Mouse (Mus musculus): ENCODE results near the gene Ndnf. TPM values are rescaled to one million over a fixed set of nuclear protein-coding genes. Genes with fewer than 3 reads are reported as not detected.

Gene Ndnf
- 10 to 100 TPM; 17.9 to 20.3 TPM for total RNA-seq (2021)

DNA sequence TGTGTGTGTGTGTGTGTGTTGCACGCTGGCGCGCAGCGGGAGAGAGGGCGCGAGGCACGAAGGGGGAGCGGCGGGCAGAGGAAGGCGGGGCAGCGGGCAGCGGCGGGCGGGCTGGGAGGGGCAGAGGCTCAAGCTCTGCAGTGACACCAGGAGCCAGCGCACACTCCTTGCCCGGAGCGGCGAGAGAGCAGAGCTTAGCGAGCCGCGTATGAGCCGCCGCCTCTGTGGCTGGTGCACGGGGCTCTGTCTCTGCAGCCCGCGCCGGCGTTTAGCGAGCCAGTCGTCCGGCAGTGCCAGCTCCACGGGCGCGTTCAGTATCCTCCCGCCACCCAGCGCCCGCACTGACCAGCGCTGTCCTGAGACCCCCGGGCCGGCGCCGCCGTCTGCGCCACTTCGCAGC lies at the start of gene Ndnf:
Gene Ndnf, plus strand, starts transcription at position 140 of the 400 bp plus-strand sequence.
- peak; percentile 25 to 80 for DNase-seq (ENCODE audit: extremely low spot score in 1 of 2, low spot score in 2 of 2)
- intact Hi-C loops (cut with DNase I) = no loop called here

- no peak for DNase-seq (ENCODE audit: extremely low spot score in 1 of 2, low spot score in 2 of 2)
- intact Hi-C loops (cut with DNase I) = no loop called here
Observed at GRCm38 (mm10) chr6:65623016-65623715, 48.2 kb upstream of the Ndnf start.

DNA sequence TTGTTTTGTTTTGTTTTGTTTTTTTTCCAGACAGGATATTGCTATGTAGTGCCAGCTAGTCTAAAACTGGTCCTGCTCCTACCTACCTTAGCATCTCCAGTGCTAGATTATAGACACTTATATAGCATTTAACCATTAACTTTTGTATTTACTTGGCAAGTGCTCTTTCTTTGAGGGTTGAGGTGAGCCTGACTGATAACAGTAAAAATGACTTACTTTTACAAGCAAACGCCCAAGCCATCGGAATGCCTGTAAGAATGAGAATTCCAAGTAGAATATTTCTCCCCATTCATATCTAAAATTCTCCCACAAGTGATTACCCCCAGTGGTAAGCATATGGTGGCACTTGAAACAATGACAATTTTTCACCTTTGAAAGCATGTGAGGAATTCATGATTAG lies 40.8 kb upstream of the Ndnf start:
- intact Hi-C loops (cut with DNase I) = no loop called here

GRCm38 (mm10) chr6:65632184-65632583 lies 39.2 kb upstream of the Ndnf start:
- intact Hi-C loops (cut with DNase I) = no loop called here
- DNase-seq (ENCODE audit: extremely low spot score in 1 of 2, low spot score in 2 of 2) = no peak

More for the DNA sequence above, 40.8 kb upstream of the Ndnf start:
- DNase-seq (ENCODE audit: extremely low spot score in 1 of 2, low spot score in 2 of 2) = no peak

DNA sequence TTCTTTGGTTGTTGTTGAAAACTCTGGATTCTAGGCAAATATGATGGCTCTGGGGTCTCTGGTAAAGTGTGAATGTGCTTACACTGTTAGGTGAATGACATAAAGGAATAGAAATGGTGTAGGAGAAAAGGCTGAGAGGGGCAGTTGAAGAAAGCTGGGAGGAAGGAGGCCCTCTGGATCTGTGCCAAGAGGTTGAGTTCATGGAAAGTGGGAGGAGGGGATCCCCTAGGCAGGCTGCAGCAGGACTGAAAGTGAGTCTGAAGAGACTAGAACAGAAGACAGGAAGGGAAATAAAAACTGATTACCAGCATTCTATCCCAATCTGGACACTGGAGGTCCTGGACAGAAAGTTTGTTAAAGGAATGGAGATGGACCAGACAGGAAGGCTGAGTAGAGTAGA lies 29.0 kb upstream of the Ndnf start:
- intact Hi-C loops (cut with DNase I) = no loop called here
- no peak for DNase-seq (ENCODE audit: extremely low spot score in 1 of 2, low spot score in 2 of 2)

GRCm38 (mm10) chr6:65644110-65644509 lies 27.3 kb upstream of the Ndnf start:
- intact Hi-C loops (cut with DNase I) = no loop called here

GRCm38 (mm10) chr6:65646408-65646807 lies 25.0 kb upstream of the Ndnf start:
- DNase-seq (ENCODE audit: extremely low spot score in 1 of 2, low spot score in 2 of 2) = no peak
- intact Hi-C loops (cut with DNase I) = no loop called here

More at GRCm38 (mm10) chr6:65644110-65644509, 27.3 kb upstream of the Ndnf start:
- no peak for DNase-seq (ENCODE audit: extremely low spot score in 1 of 2, low spot score in 2 of 2)

DNA sequence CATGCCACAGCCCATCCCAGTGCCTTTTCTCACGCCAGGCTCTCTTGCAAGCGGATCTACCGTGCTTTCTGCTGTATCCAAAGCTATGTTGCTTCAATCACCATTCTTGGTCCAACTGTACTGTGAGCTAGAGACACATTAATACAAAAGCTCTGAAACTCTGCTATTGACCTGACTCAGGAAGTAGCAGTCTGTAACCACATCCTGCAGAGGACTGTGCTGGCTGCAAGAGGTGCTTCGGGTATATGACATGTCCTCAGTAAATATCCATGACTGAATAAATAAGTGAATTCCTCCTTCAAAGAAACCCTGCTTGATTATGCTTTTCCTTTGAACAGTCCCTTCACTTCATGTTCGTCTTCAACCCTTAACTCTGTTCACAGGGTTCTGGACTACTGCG lies 23.7 kb upstream of the Ndnf start:
- intact Hi-C loops (cut with DNase I) = no loop called here
- no peak for DNase-seq (ENCODE audit: extremely low spot score in 1 of 2, low spot score in 2 of 2)

GRCm38 (mm10) chr6:65651376-65651775 lies 20.0 kb upstream of the Ndnf start:
- no peak for DNase-seq (ENCODE audit: extremely low spot score in 1 of 2, low spot score in 2 of 2)
- intact Hi-C loops (cut with DNase I) = loop anchor here (5.0 to 10.0 kb wide), 3 partner anchors 463 to 881 kb away; no protein-coding TSS in a partner anchor

DNA sequence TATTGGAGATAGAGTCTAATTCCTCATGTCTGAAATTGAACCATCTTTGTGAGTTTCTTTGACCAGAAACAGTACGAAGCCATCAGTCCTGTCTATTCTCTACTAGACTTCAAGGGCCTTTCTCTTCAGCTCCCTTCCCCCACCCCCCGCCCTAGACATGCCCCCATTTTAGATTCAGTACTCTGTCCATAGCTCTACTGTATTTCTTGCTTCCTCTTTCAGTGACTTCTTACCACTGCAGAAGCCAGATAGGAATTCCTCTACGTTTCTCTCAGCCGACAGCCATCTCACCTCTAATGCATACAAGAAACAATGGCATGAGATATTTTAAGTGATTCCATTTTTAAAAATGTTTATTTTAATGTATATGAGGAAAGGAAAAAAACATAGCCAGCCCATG lies 10.1 kb upstream of the Ndnf start:
- no peak for DNase-seq (ENCODE audit: extremely low spot score in 1 of 2, low spot score in 2 of 2)
- intact Hi-C loops (cut with DNase I) = no loop called here

DNA sequence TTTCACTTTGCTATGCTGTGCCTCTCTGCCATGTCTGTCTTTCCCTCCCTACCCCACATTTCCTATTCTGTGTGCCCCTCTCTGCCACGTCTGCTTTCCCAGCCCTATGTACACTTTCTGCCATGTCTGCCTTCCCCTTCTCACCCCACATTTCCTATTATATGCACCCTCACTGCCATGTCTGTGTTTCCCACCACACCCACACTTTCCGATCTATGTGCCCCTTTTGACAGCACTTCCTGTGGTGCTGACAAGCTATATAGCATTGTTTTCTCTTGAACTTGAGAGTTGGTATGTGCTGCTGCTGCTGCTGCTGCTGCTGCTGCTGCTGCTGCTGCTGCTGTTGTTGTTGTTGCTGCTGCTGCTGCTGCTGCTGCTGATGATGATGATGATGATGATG lies 9.3 kb upstream of the Ndnf start:
- DNase-seq (ENCODE audit: extremely low spot score in 1 of 2, low spot score in 2 of 2) = no peak
- intact Hi-C loops (cut with DNase I) = no loop called here

DNA sequence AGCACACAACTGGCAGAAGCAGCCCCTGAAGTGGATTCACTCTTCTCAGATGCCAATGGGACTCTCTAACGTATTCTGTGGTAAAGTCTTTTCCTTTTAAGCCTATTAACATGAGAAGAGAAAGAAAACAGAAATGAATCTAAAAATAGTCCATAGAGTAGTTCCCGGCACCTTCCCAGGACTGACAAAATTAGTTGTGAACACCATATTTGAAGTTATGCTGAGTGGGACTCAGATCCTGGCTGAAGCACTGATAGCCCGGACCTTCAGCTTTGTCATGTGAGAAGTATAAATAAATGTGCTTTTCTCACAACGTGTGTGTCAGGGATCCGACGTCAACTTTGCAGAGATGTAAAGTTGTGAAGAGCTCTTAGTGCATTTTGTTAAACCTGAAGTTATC lies 7.4 kb upstream of the Ndnf start:
- DNase-seq (ENCODE audit: extremely low spot score in 1 of 2, low spot score in 2 of 2) = no peak
- intact Hi-C loops (cut with DNase I) = no loop called here

- no peak for DNase-seq (ENCODE audit: extremely low spot score in 1 of 2, low spot score in 2 of 2)
- intact Hi-C loops (cut with DNase I) = no loop called here
Observed at GRCm38 (mm10) chr6:65666295-65666694, 5.1 kb upstream of the Ndnf start.

DNA sequence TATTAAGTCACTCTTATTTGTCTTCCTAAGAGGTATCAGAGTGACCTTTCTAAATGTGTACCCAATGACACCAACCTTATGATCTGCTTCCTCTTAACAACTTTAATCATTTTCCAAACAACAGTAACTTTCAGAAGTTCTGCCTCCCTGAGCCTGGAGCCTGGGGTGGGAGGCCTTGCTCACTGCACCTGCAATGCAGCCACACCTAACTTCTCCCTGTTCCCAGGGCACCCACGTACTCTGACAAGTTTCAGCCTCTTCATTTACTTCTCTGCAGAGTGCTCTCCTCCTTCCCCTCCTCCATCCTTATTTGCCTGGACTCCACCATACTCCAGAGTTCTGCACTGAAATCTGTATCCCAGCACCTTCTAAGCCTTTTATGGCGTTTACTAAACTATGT lies 1.4 kb upstream of the Ndnf start:
- intact Hi-C loops (cut with DNase I) = no loop called here

GRCm38 (mm10) chr6:65670981-65671411 lies 394 bp upstream of the Ndnf start:
- intact Hi-C loops (cut with DNase I) = no loop called here
- DNase-seq (ENCODE audit: extremely low spot score in 1 of 2, low spot score in 2 of 2) = peak in 1 of 2 experiments; percentile 26

More for the DNA sequence above, 1.4 kb upstream of the Ndnf start:
- no peak for DNase-seq (ENCODE audit: extremely low spot score in 1 of 2, low spot score in 2 of 2)

GRCm38 (mm10) chr6:65672131-65673031 lies 991 bp downstream of the Ndnf start:
- intact Hi-C loops (cut with DNase I) = no loop called here
- DNase-seq (ENCODE audit: extremely low spot score in 1 of 2, low spot score in 2 of 2) = peak in 1 of 2 experiments; percentile 26

DNA sequence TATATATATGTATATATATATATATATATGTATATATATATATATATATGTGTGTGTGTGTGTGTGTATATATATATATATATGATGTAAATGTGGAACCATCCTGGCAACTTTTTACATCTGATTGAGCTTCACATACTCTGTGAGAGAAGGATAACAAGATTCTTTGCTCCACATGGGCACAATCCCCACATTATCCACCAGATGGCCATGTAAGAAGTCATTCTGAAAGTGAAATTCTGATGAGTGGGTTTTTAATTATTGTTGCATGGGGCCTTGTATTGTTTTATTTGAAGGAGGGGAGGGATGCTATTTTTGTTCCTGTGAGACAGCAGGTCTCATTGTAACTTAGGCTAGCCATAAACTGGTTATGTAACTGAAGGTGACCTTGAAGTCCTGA lies 22.5 kb downstream of the Ndnf start:
- no peak for DNase-seq (ENCODE audit: extremely low spot score in 1 of 2, low spot score in 2 of 2)
- intact Hi-C loops (cut with DNase I) = no loop called here

- no peak for DNase-seq (ENCODE audit: extremely low spot score in 1 of 2, low spot score in 2 of 2)
- intact Hi-C loops (cut with DNase I) = no loop called here
Observed at GRCm38 (mm10) chr6:65720676-65721075, 49.3 kb downstream of the Ndnf start.

DNA sequence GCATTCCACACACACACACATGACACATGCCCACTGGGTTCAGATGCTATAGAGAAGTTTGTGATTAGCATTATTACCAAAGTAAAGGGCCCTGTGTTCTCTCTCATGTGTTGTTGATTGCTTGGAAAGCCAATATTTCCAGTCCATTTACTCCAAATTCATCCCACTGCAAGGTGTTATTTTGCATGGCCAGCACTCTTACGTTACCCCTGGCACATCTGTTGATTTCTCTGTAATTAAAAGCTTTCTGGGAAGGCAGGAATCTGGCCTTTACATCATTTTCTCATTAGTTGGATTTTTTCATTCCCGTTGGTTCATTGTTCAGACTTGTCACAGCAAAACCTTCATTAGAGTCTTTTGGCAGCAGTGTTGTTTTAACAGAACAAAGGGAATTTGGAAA lies 54.3 kb downstream of the Ndnf start:
- DNase-seq (ENCODE audit: extremely low spot score in 1 of 2, low spot score in 2 of 2) = no peak
- intact Hi-C loops (cut with DNase I) = no loop called here

- intact Hi-C loops (cut with DNase I) = no loop called here
- DNase-seq (ENCODE audit: extremely low spot score in 1 of 2, low spot score in 2 of 2) = no peak
Observed at GRCm38 (mm10) chr6:65728261-65728660, 56.9 kb downstream of the Ndnf start.

Data from left cerebral cortex, postnatal 10 days (tissue).